Mouse (Mus musculus) thymus, adult 2 months (tissue): ENCODE measurements around the gene Sowaha.

Experiments used
- CTCF ChIP-seq: fragments of 200-500 bp; IDR thresholded peaks from 2 replicates; pipeline ENCODE4 v1.5.1; 2012; ENCODE audit warnings: mild to moderate bottlenecking, control low read depth, low read length, moderate library complexity, borderline replicate concordance; ENCODE audit not compliant: control insufficient read depth, poor library complexity, insufficient read depth; ENCODE audit errors: extremely low read depth
- POLR2A ChIP-seq: fragments of 200-500 bp; IDR thresholded peaks from 2 replicates; pipeline ENCODE4 v1.6.1; 2012; ENCODE audit warnings: mild to moderate bottlenecking, low read length, control low read depth, moderate library complexity; ENCODE audit not compliant: control insufficient read depth, poor library complexity, insufficient read depth; ENCODE audit errors: extremely low read depth

DNA sequence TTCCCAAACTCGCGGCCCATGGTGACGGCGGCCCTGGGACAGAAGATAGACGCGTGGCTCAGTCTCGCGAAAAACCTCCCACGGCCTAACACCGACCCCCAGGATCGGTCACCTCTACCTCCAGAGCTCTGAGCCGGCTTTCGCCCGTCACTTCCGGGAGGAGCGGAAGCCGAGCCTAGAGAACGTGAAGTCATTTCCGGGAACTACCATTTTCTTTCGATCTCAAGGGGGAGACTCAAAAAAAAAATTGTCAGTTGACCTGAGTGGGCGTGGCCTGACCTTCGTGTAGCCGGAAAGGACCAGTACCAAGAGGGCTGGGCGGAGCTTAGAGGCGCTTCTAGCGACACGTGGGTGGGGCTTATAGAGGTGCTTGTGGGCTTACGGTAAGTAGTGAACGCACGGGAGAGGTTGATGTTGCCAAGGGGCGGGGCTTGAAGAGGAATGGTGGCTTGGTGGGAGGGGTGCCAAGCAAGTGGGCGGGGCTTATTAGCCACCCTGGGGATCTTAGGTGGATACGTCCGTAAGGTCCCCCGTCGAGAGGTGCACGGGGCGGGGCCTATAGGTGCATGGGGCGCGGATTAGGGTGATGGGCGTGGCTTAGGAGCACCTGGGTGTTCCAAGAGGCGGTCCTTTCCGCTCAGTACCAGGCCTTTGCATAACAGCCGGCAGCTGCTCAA, 49.3 kb downstream of the Sowaha start, which contains the start of the genes Uqcrq and Gdf9:
- TF ChIP-seq POLR2A (peak; percentile 85), CTCF (no peak)
